Mouse (Mus musculus): ENCODE measurements around the gene Auts2. TPM values are rescaled to one million over a fixed set of nuclear protein-coding genes. Genes with fewer than 3 reads are reported as not detected.
A peak's percentile ranks its signal among the peaks of the same experiment; 100 is the strongest.

Auts2 gene
- total RNA-seq, 2 experiments from 2014 or later, result 20.4 TPM

DNA sequence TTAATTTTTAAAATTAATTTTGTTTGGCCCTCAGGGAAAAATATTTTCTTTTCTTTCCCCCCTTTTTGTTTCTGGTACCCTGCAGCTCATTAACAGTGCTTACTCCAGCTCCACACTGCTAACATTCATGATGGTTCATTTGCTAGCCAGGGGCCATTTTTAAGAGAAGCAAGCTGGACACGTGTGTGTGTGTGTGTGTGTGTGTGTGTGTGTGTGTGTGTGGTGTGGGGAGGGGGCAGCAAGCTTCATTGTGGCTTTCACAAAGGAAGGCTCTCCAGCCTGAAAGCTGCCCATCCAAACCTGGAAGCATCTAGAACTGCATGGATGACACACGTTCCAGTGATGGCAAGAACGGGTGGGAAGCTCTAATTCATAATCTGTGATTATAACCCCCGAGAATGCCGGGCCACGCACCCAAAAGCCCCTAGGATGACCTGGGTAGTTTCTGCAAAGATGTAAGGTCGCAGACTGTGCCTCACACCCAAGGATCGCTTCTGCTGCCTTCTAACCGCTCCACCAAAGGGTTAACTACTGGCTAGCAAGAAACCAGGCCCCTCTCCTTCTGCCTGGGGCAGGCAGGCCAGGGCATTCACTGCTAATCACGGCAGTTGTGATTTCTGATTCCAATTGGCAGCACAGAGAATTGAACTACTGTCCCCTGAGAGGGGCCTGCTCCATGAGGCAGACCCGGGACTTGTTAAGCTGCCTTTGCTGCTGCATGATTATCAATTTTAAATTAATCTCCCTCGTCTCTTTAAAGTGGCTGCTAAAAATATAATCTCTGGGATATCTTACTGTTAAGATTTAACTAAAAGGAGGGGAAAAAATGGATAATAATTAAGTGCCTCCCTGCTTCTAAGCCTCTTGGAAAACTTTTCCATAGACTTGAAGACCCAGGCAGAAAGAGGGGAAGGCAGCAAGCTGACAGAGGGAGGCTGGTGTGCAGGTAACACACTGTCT, 911.8 kb downstream of the Auts2 start:
- no peak for DNase-seq (ENCODE audit: low spot score)

DNA sequence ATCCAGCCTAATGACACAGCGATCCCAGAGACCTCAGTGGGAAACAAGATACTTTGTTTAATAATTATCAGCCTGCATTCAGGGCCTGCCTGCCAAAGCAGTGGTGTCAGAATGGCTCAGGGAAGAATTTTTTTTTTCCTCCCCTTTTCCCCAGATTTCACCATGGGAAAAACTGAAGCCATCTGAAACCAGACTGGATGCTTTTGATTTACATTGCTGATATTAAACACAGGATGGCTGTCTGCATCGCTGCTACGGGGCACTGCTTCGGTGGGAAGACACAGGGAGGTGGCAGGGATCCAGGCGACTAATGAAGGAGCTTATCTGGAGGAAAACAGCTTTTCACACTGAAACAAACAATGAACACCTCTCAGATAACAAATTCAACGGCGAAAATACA, 912.6 kb downstream of the Auts2 start:
- no peak for DNase-seq (ENCODE audit: low spot score)

DNA sequence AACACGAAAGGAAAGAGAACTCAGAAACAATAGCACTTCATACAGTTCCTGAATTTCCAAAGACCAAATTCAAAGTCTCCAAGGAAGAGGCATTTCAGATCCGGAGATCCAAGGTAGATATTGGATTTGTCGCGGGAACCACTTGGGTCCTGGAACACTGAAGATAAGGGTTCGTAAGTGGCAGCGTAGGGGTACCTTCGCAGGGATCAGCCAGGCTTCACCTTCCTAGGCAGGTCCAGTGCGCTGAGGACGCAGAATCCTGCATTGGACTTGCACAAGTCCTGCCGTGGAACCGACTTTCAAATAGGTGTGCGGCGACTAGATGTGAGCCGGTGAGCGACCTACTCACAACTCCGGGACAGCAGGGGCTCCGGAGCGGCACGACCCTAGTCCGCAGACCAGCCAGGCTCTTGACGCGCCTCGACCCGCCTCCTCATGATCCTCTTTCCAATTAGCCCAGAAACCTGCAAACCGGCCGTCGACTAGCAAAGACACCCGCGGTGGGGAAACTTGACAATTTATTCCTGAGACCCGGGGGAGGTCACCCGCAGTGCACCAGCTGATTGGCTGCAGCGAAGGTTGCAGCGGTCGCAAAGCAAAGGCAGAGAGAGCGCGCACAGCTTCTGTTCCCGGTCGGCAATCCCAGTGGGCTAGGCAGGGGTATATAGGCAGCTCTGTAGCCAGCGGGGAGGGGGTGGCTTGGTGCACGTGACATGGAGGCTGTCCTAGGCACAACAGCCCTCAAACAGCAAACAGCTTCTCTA, 926.8 kb downstream of the Auts2 start:
- no peak for DNase-seq (ENCODE audit: low spot score)

DNA sequence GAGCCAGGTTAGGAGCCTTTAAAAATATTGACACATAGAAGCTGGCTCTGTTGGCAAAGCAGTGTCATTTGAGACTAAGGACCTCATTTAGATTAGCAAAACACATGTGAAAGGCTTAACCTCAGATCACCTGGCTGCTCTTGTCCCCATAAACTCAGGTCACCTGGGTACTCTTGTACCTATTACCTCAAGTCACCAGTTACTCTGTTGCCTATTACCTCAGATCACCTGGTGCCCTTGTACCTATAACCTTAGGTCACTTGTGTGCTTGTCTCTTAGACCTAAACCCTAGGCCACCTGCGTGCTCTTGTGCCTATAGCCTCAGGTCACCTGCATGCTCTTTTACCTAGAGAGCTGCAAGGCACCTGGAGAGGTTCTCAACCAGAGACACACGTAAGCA, 928.9 kb downstream of the Auts2 start:
- no peak for DNase-seq (ENCODE audit: low spot score)

DNA sequence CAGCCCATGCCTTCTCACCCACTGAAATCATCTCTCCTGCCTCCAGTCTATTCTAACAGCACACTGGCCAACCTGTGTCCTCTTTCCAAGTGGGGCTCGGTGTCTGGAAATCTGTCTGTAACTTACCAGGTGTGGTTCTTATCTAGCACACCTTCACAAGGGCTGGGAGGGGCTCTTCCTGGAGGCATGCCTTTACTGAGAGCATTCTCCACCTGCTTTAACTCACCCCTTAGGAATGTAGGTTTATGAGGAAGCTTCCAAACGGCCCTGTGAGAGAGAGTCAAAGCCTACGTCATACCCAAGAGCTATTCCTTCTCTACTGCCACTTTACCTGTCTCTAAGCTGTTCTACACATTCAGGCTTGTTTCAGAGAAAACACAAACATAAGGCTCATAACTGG, 929.8 kb downstream of the Auts2 start:
- no peak for DNase-seq (ENCODE audit: low spot score)

DNA sequence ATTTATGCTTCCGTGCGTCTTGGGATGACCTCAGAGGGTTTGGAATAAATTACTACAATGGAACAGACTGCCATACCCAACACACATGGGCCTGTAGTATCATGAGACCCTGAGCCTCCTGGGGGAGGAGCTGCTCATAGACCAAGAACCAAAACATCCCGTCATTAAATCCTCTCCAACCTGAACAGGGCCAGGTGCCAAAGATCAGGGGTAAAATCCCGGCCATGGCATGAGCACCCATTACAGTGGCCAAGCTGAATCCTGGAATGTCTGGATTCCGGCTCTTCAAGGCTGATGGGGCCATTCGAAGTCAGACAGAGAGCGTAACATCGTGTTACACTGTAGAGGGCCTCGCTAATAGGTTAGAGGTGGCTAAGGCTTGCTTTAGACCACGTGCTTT, 932.4 kb downstream of the Auts2 start:
- DNase-seq (ENCODE audit: low spot score), result no peak

DNA sequence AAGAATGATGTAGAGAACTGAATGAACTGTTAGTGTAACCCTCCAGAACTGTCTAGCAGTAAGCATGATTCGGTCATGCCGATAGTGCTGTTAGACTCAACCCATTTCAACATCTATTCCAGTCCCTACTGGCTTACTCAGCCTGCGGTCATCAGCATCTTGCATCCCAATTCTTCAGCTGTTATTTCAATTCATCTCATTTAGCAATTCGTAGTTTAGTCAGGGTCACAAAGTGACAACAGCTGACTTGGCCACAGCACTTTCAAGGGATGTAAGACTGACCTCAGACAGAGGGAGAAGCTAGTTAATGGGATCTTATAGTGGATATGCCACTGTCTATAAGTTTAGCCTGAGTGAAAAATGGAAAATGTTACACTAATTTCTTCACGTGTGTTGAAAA, 936.4 kb downstream of the Auts2 start:
- no peak for DNase-seq (ENCODE audit: low spot score)

DNA sequence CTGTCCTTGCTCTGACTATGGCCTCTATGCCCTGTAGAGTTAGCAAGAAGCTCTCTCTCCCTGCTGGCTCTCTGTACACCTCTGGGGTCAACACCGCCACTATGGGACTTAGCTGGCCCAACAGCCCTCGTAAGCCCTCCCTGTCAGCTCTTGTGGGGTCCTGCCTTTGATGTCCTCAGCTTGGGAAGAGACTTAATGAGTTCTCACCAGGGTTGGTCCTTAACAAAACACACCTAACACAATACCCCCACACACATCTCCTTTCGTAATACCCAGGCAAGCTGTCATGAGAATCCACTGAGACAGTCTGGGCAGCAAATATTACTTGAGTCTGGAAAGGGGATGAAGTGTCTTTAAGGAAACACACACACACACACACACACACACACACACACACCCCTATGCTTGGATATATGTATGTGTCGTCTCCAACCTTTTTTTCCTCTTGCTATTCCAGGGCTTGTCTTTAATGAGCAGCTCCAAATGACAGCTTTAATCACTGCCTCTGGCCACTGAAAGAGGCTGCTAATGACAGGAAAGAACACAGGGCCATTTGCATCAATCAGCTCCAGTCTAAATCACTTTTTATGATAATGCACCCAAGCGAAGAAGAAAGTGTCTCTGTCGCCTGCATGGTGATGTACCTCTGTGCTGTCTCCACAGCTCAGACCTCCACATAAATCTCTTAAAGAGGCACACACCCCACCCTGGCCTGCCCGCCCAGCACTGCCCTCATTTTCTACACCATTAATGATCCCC, 941.0 kb downstream of the Auts2 start:
- DNase-seq (ENCODE audit: low spot score), result no peak

DNA sequence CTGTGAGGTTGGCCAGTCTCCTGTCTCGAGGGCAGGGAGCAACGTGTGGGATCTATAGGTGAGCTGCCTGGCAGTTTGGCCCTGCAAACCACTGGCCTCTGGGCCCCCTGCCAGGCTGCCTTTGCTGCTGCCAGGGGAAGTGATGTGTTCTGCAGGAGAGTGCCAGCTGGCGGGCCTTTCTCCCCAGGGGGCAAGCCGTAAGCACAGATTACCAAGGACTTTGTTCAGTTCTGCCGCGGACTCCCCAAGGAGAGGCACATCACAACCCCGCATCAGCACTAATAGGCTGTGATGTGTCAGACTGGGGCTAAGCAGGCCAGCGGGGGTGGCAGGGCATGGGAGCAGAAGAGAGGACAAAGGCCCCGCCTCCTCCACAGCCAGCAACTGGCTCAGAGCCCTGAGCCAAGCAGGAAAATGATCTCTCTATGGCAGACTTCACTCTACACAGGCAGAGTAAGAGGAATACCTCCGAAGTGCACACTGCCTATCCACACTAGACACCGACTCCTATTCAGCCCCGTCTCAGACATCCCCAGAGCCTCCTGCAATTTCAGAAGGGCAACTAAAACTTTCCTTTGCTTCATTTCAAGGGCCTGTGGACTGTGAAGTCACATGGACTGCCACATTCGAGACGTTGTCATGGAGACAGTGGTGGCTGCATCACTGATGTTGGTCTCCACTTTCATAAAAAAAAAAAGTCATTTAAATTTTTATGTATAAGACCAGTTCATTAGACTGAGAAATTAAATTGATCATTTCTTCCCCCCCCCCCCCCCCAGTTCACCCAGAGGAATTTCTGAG, 942.6 kb downstream of the Auts2 start:
- peak; percentile 82 for DNase-seq (ENCODE audit: low spot score)

DNA sequence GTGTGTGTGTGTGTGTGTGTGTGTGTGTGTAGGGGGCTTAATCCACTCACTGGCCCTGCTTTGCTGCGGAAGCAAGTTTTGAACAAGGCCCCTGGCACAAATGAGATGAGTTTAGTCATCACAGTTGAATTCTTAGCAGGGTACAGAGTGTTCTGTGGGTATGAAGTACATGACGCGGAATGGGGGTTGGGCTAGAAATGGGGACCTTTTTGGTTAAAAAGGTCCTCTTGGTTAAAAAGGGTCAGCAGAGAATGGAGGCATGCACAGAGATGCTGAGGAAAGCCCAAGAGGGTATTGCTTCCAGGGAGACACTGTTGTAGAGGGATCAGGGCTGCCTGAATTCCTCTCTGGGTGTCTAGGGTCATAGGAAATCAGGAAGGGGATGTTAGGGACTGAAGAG, 945.6 kb downstream of the Auts2 start:
- no peak for DNase-seq (ENCODE audit: low spot score)

DNA sequence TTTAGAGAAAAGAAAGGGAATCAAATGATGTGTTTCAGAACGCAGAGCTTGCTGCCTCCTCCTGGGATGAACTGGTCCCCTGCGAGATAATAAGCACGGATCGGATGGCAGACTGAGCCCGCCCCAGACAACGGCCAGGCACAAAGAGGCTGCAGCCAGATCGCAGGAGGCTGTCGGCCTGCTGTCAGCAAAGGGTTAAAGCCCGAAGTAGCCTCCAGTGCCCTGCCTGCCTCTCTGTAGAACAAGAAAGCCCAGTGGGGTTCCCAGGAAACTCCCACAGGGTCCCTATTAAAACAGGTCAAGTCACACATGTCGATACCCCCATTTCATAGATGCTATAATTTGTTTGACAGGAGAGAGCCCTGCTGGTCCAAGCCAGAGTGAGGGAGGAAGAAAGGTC, 946.6 kb downstream of the Auts2 start:
- DNase-seq (ENCODE audit: low spot score), result no peak

DNA sequence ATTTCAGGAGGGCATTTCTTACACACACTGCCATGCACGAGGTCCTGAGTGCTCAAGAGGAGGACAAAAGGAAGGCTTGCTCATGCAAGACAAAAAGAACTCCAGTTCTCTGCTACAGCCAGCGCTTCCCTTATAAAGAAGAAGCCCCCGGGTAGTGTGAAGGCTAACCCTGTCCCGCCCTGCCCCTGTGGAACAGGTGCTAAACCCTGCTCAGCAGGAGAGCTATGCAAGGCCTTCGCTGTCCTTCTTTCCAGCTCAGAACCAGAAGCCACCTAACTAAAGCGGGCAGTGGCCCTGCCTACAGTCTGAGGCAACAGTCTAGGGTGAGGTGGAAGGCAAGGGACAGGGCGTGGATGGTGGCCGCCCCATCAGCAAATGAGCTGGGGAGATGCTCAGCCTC, 947.4 kb downstream of the Auts2 start:
- no peak for DNase-seq (ENCODE audit: low spot score)

DNA sequence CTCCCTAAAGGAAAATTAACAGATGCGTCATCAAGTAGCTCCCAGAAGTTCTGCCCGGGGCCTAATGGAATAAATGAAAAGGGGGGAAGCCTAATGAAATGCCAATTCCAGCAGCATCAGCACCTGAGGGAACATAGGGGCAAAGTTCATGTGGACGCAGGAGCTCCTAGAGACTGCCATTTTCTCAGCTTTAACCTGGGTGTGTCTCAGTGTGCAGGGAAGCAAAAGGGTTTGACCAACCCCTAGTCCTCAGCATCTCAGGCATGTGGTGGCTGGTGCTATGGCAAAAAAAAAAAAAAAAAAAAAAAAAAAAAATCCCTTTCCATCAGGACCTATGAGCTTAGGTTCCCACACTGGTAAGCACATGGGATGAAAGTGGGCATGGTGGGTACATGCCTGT, 948.5 kb downstream of the Auts2 start:
- DNase-seq (ENCODE audit: low spot score), result no peak

DNA sequence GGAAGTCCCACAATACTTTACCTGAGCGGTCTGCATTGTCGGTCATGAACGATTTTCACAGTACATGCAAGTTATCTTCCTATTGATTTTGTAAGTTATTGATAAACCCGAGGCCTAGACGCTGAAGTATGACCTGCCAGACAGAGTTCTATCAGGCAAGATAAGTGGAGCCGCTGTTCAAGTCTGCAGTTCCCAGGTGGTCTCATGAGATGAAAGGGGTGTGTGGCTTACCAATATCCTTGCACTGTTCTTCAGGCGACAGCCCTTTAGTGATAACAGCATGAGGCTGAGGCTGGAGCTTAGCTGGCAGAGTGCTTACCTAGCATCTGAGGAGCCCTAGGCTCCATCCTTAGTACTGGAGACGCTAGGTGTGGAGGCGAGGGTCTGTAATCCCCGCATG, 949.9 kb downstream of the Auts2 start:
- DNase-seq (ENCODE audit: low spot score), result no peak

DNA sequence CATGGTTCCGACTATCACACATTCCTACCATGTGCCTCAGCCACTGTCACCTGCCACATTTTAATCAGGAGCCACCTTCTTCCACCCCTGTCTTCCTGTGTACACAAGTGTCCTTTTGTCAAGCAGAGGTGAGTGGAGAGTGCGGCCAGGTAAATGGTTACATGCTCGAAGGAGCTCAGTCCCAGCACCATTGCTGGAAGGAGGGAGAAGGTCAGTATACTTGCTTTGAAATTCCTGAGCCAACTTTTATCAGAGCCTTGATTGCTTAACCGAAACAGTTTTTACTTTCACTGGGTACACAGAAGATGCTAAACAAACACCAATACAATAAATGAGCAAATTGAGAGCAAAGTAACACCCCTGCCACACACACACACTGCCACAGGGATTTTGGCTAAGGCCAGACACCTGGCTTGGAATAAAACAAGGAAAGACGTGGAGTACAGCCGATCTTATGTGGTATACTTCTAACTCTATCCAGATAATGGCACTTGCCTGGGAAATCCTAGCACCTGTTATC, 953.1 kb downstream of the Auts2 start:
- DNase-seq (ENCODE audit: low spot score), result no peak

DNA sequence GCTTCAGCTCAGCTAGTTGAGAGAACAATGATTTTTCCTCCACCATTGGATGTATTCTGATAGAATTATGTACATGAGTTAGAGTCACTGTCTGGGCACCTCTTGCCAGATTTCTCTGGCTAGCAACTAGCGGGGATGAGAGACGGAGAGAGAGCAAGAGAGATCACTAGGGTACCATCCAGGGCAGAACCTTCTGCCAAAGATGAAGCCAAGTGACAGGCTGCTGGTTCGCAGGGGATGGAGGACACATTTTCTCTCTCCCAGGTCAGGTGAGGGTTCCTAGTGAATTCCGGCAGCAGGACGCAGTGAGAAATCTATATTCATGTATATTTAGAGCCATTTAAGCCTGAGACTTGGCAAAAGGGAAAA, 956.8 kb downstream of the Auts2 start:
- DNase-seq (ENCODE audit: low spot score), result no peak

DNA sequence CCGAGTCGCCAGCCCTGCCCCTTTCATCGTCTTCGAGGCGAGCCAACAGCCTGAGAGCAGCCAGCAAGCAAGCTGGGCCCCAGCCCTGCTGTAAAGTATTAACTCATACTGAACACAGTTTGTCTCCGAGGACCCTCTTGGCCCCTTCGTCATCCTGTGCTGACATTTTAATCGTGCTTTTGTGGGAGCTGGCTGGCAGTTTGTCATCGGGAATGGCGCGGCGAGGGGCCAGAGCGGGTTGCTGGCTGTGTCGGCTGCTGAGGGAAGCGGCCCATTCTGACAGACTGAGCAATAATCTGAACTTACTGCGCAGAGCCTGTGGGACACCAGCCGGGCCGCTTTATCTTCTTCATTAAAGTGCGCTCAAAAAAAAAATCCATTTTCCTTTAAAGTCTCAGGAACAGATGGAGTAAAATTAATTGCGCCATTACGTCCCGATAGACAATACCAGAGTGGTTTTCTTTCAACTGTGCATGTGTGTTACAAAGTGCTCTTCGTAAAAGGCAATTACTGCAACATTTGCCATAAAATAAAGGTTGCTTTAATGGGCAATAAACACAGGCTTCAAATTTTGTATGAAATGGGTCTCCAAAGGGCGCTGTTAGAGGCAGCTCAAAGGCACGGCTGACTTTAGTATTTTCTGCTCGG, 957.3 kb downstream of the Auts2 start:
- no peak for DNase-seq (ENCODE audit: low spot score)

DNA sequence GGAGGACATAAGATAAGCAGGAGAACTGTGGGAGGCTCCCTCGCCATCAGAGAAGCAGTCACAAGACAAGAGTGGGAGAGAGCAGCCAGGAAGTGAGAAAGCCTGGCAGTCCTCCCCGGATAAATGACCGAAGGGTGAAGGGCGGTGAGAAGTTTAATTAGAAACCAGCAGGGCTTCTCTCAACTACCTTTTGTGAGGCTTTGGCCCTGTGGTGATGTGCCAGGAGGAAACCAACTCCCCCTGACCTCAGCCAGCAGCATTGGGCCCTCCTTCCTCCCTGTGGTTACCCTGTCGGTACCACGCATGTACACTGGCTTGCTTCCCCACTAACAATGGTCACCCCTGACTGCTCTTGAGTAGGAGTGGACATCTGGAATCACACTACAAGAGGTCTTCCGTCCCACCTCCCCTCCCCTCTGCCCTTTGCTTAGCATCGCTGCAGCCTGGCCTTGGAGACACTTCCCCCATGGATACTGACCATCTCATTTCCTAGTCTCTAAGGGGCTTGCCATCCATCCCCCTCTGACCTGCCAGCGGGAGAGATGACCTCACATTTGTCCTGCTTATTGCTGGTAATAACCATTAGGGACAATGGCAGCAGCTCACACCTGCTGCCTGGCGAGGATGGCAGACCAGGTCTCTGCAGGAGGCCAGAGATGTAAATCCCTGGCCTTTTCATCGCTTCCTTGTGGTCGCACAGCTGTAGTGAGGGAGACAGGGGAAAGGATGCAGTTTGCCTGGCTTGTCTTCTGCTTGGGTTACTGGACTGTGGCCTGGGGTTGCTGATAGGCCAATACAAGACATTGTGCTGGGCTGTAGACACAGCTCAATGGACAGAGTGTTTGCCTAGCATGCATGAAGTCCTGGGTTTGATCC, 958.6 kb downstream of the Auts2 start:
- no peak for DNase-seq (ENCODE audit: low spot score)
